Mouse (Mus musculus) telencephalon, adult 2 months (tissue): ENCODE measurements around the gene Kcnh1.

ENCODE experiments used
- DNase-seq: peaks from one replicate; pipeline ENCODE4 v3.0.0-alpha.2; 2011; ENCODE audit warnings: low read depth, low spot score

Gene Kcnh1

GRCm38 (mm10) chr1:192315392-192316070 is 125.0 kb downstream of the Kcnh1 start:
- no peak for DNase-seq

- DNase-seq, result no peak
These were observed 133.6 kb downstream of the Kcnh1 start for GRCm38 (mm10) chr1:192324223-192324622.

GRCm38 (mm10) chr1:192327052-192327451 is 136.5 kb downstream of the Kcnh1 start:
- DNase-seq, result no peak

- DNase-seq, result peak; percentile 58
These were observed 140.6 kb downstream of the Kcnh1 start for GRCm38 (mm10) chr1:192331207-192331606.

GRCm38 (mm10) chr1:192336029-192336428 is 145.5 kb downstream of the Kcnh1 start:
- peak; percentile 72 for DNase-seq

- no peak for DNase-seq
These were observed 148.9 kb downstream of the Kcnh1 start for GRCm38 (mm10) chr1:192339361-192340077.

- DNase-seq, result no peak
These were observed 151.2 kb downstream of the Kcnh1 start for GRCm38 (mm10) chr1:192341774-192342173.

GRCm38 (mm10) chr1:192343996-192344395 is 153.4 kb downstream of the Kcnh1 start:
- DNase-seq, result no peak

GRCm38 (mm10) chr1:192347327-192347726 is 156.8 kb downstream of the Kcnh1 start:
- DNase-seq, result no peak

- DNase-seq, result no peak
These were observed 165.7 kb downstream of the Kcnh1 start for GRCm38 (mm10) chr1:192356231-192356630.

- peak; percentile 60 for DNase-seq
These were observed 168.6 kb downstream of the Kcnh1 start for GRCm38 (mm10) chr1:192359212-192359611.

- DNase-seq, result peak; percentile 89
These were observed 177.8 kb downstream of the Kcnh1 start for GRCm38 (mm10) chr1:192368336-192368735.

- no peak for DNase-seq
These were observed 181.5 kb downstream of the Kcnh1 start for GRCm38 (mm10) chr1:192371943-192372614.

GRCm38 (mm10) chr1:192378546-192379075 is 188.0 kb downstream of the Kcnh1 start:
- no peak for DNase-seq

- DNase-seq, result no peak
These were observed 190.0 kb downstream of the Kcnh1 start for GRCm38 (mm10) chr1:192380596-192381041.

GRCm38 (mm10) chr1:192387624-192388023 is 197.1 kb downstream of the Kcnh1 start:
- DNase-seq, result no peak

- no peak for DNase-seq
These were observed 200.5 kb downstream of the Kcnh1 start for GRCm38 (mm10) chr1:192391041-192391440.

GRCm38 (mm10) chr1:192392232-192392631 is 201.7 kb downstream of the Kcnh1 start:
- no peak for DNase-seq

GRCm38 (mm10) chr1:192399667-192400490 is 209.3 kb downstream of the Kcnh1 start:
- DNase-seq, result no peak

- DNase-seq, result no peak
These were observed 210.4 kb downstream of the Kcnh1 start for GRCm38 (mm10) chr1:192400991-192401390.
